Mouse (Mus musculus): ENCODE measurements around the gene Kdm2b.
A peak's percentile ranks its signal among the peaks of the same experiment; 100 is the strongest.

Kdm2b gene

GRCm38 (mm10) chr5:122989551-122990330 lies at the start of gene Kdm2b:
TSS of gene Kdm2b (minus strand) at chr5:122989823.
- no peak for DNase-seq (ENCODE audit: low spot score in 2 of 2)

- DNase-seq (ENCODE audit: low spot score in 2 of 2), result peak; percentile 94 to 97
Observed at GRCm38 (mm10) chr5:123039120-123039752, 49.6 kb upstream of the Kdm2b start.

- no peak for DNase-seq (ENCODE audit: low spot score in 2 of 2)
Observed at GRCm38 (mm10) chr5:123038115-123038514, 48.5 kb upstream of the Kdm2b start.

- no peak for DNase-seq (ENCODE audit: low spot score in 2 of 2)
Observed at GRCm38 (mm10) chr5:123035564-123035963, 45.9 kb upstream of the Kdm2b start.

DNA sequence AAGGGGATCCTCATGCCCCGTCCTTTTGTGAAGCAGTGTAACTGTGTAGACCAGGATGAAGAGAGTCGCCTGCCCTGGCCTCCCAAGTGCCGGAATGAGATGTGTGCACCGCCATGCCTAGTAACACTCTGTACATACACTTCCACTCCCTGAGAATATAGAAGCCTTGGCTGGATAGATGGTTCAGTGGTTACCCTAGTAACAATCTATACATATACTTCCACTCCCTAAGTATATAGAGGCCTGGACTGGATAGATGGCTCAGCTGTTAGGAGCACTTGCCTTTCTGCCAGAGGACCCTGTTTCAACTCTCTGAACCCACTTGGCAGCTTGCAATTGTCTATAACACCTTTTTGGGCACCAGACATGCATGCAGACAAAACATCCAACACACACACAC lies 45.5 kb upstream of the Kdm2b start:
- DNase-seq (ENCODE audit: low spot score in 2 of 2), result no peak

GRCm38 (mm10) chr5:123033646-123034160 lies 44.1 kb upstream of the Kdm2b start:
- DNase-seq (ENCODE audit: low spot score in 2 of 2), result no peak

GRCm38 (mm10) chr5:123031312-123031711 lies 41.7 kb upstream of the Kdm2b start:
- DNase-seq (ENCODE audit: low spot score in 2 of 2), result no peak

GRCm38 (mm10) chr5:123029729-123030128 lies 40.1 kb upstream of the Kdm2b start:
- DNase-seq (ENCODE audit: low spot score in 2 of 2), result no peak

GRCm38 (mm10) chr5:123027436-123027835 lies 37.8 kb upstream of the Kdm2b start:
- no peak for DNase-seq (ENCODE audit: low spot score in 2 of 2)

- DNase-seq (ENCODE audit: low spot score in 2 of 2), result no peak
Observed at GRCm38 (mm10) chr5:123026414-123026813, 36.8 kb upstream of the Kdm2b start.

GRCm38 (mm10) chr5:123024965-123025573 lies 35.4 kb upstream of the Kdm2b start:
- peak; percentile 56 to 78 for DNase-seq (ENCODE audit: low spot score in 2 of 2)

- no peak for DNase-seq (ENCODE audit: low spot score in 2 of 2)
Observed at GRCm38 (mm10) chr5:123024312-123024711, 34.7 kb upstream of the Kdm2b start.

GRCm38 (mm10) chr5:123023049-123023448 lies 33.4 kb upstream of the Kdm2b start:
- no peak for DNase-seq (ENCODE audit: low spot score in 2 of 2)

DNA sequence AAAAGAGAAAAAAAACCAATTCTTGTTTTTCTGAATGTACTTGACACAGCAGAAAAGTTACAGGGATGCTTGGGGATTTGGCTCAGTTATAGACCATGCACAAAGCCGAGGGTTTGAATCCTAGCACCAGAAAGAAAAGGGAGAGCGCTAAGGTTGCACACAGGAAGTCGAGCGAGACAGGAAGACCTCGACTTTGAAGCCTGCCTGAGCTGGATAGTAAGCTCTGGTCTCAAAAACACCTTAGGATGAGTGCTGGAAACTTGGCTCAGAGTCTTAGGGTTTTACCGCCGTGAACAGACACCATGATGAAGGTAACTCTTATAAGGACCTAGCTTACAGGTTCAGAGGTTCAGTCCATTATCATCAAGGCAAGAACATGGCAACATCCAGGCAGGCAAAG lies 31.8 kb upstream of the Kdm2b start:
- DNase-seq (ENCODE audit: low spot score in 2 of 2), result no peak

DNA sequence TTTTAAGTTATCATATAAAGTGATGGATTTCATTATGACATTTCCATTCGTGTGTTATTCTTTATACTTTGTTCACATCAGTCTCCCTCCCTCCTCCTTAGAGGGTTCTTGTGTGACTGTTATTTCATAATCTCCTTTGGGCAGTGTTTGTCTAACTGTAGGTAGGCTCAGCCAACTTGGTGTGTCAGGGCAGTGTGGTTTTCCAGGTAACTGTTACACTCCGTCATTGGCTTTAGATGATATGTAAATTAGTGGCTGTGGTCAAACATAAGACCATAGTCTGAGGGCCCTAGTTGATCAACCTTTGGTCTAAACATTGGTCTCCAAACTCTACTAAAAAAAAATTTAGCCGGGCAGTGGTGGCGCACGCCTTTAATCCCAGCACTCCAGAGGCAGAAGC lies 30.8 kb upstream of the Kdm2b start:
- DNase-seq (ENCODE audit: low spot score in 2 of 2), result no peak

DNA sequence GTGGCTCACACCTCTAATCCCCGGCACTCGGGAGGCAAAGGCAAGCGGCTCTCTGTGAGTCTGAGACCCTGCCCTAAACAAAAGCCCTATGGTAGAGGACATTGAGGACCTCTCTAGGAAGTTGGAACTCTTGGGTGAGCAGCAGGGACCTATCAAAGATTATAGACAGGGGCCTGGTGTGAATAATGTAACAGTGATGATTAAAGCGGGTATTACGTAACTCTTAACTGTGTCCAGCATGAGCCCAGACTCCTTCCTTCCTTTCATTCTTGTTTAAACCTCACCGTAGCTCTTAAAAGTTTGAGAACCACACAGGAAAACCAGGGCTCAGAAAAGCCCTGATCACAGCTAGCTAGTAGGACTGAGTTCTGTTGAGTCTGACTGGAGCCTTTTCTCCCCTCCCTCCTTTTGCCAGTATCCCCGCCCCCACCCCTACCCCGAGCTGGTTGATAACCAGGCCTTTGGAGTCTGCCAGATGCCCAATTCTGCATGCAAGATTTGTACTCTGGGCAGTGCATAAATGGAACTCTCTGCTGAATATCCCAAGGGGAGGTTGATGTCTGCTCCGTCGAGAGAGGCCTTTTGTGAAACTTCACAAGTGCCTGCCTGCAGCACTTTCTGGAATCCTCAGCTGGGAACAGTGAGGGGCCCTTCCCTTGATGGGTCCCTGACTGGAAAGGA lies 29.9 kb upstream of the Kdm2b start:
- no peak for DNase-seq (ENCODE audit: low spot score in 2 of 2)

GRCm38 (mm10) chr5:123017504-123017903 lies 27.9 kb upstream of the Kdm2b start:
- no peak for DNase-seq (ENCODE audit: low spot score in 2 of 2)

DNA sequence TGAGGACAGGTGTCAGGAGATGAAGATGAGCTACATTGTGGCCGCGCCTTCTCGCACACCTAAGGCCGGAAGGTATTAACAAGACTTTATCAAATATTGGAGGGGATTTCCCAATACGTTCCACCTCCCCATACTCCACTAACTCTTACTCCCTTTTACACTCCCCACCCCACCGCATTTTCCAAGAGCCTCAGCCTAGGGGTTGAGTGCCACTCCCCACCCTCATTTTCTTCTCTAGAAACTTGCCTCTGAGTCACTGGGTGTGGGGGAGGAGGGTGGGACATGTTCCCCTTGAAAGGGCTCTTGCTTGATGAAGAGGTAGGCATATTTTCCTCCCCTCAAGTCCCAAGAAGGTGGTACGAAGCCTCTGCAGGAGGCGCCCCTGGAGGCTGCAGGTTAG lies 26.3 kb upstream of the Kdm2b start:
- no peak for DNase-seq (ENCODE audit: low spot score in 2 of 2)

- DNase-seq (ENCODE audit: low spot score in 2 of 2), result peak; percentile 98
Observed at GRCm38 (mm10) chr5:123014753-123015701, 25.4 kb upstream of the Kdm2b start, which contains the start of gene Orai1. TSS of gene Orai1 (plus strand) at chr5:123015074.

- peak; percentile 63 to 82 for DNase-seq (ENCODE audit: low spot score in 2 of 2)
Observed at GRCm38 (mm10) chr5:123013599-123014315, 24.1 kb upstream of the Kdm2b start.
